Mouse (Mus musculus): ENCODE results near the gene Lrrc74b. TPM values are rescaled to one million over a fixed set of nuclear protein-coding genes. Genes with fewer than 3 reads are reported as not detected.
"Not testable (repeated sequence)": the region's sequence is repeated elsewhere in the genome, so short reads cannot be mapped to it uniquely, and the experiment has no call there.

Gene Lrrc74b
- total RNA-seq, 2 experiments from 2014 or later: 0.36 to 0.56 TPM

DNA sequence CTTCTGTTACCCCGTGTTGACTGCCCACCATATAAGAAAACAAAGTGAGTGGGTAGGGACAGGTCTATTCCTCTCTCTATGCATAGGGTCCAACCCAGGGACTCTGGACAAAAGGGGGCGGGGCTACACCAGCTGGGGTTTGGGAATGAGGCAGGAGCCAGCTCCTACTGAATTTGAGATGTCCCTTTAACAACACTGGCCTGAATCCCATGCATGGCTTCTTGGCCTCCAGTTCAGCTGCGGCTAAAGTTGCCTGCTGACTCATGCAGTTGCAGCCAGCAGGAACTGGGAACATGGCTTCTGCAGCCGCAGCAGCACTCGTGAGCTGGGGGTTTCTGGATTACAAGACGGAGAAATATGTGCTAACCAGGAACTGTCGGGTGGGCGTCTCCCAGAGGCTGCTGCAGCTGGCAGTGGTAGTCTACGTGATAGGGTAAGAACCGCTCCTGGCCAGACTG is 733 bp upstream of the Lrrc74b start, which contains the start of gene P2rx6:
P2rx6 (plus strand) TSS at position 135 of the 458 bp plus-strand sequence.
- Histone ChIP-seq H3K27ac (peak within 1 kb of the TSS; percentile 70), H3K4me3 (peak within 1 kb of the TSS; percentile 48)
- no peak for DNase-seq (ENCODE audit: low spot score in 2 of 2)
- no peak for TF ChIP-seq CTCF (conservative IDR thresholded peaks at IDR 0.05)

DNA sequence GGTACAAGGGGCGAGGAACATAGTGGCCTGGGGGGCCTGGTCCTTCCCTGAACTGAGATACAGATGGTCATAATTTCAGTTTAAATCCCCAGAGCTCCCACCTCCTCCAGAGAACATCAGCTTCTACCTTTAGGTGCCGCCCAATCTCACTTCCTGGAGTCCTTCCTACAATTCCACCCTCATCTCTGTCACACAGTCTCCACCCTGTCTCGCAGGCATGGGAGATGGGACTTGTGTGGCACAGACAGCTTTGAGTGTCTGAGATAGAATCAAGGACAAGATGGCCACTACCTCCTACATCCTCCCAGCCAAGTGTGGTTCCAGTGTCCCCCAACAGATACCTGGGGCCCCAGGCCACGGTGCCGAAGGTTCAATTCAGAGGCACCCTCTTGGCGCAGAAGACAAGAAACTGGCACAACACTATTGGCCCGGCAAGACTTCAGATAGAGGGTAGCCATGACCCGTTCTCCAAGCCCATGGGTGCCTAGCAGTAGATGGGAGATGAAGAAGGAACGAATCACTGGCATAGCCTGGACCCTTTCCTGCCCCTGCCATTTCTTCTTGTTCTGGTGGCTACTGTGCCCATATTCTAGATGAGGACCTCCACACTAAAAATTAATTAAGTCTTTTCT is 1.5 kb downstream of the Lrrc74b start:
- no peak for TF ChIP-seq CTCF (conservative IDR thresholded peaks at IDR 0.05)
- Histone ChIP-seq H3K4me3 (no peak overlapping the region), H3K27ac (no peak overlapping the region)
- DNase-seq (ENCODE audit: low spot score in 2 of 2): no peak

DNA sequence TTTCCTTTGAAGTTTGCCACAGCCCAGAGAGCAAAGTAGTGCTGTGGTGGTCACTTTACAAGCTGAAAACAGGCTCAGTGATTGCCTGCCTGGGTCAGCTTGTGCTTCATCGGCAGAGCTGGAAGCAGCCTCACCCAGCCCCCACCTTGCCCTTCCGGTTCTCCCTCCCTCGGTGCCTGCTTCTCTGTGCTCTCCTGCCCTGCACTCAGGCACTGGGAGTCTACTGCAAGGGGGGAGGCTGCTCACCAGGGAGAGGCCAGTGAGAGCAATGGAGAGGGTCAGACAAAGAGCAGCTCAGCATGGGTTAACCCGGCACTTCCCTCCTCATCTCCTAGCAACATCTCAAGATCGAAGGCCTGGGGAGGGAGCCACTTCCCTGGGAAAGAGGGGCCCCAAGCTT is 2.2 kb downstream of the Lrrc74b start:
- no peak for DNase-seq (ENCODE audit: low spot score in 2 of 2)
- H3K4me3 ChIP-seq: no peak overlapping the region
- TF ChIP-seq CTCF (conservative IDR thresholded peaks at IDR 0.05): no peak
- H3K27ac ChIP-seq: no peak overlapping the region

DNA sequence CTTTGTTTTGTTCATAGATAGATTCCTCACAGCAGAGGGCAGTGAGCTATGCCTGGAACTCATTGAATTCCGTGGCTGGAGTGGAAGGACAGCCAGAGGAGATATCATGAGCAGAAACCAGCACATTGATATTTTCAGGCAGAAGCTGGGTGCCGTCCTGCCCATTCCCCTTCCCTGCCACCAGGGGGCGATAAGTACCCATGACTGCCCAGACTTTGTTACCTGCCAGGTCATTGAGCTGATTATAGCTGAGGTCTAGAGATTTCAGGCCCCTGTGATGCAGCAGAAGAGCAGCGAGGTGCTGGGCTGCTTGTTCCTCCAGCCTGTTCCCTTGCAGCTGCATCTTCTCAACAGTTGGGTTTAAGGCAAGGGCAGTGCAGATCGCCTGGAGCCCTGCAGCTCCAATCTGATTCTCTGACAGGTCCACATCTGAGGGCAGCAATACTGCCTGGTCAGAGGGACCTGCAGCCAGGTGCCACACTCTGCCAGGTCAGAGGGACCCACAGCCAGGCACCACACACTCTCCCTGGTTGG is 3.0 kb downstream of the Lrrc74b start:
- no peak overlapping the region for H3K4me3 ChIP-seq
- no peak overlapping the region for H3K27ac ChIP-seq
- DNase-seq (ENCODE audit: low spot score in 2 of 2): peak; percentile 72 to 87

GRCm38 (mm10) chr16:17556907-17557306 is 4.1 kb downstream of the Lrrc74b start:
- no peak for TF ChIP-seq CTCF (conservative IDR thresholded peaks at IDR 0.05)
- DNase-seq (ENCODE audit: low spot score in 2 of 2): no peak
- Histone ChIP-seq H3K27ac (no peak overlapping the region), H3K4me3 (no peak overlapping the region)

More for the DNA sequence above, 3.0 kb downstream of the Lrrc74b start:
- TF ChIP-seq CTCF (conservative IDR thresholded peaks at IDR 0.05): peak; percentile 99

DNA sequence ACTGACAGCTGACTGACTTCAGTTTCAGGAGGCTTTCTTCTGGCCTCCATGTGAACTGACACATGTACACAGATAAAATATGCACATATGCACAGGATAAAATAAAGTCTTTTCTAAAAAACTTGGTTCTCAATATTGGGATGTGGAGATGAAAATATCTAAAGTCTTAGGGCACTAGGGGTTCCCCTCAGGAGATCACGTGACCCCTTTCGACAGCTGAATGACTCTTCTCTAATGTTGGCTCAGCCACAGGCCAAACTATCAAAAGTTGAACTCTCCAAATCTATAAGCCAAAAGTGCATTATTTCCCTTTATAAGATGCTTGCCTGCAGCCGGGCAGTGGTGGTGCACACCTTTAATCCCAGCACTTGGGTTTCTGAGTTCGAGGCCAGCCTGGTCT is 4.9 kb downstream of the Lrrc74b start:
- no peak overlapping the region for H3K4me3 ChIP-seq
- no peak for TF ChIP-seq CTCF (conservative IDR thresholded peaks at IDR 0.05)
- no peak for DNase-seq (ENCODE audit: low spot score in 2 of 2)
- H3K27ac ChIP-seq: no peak overlapping the region

DNA sequence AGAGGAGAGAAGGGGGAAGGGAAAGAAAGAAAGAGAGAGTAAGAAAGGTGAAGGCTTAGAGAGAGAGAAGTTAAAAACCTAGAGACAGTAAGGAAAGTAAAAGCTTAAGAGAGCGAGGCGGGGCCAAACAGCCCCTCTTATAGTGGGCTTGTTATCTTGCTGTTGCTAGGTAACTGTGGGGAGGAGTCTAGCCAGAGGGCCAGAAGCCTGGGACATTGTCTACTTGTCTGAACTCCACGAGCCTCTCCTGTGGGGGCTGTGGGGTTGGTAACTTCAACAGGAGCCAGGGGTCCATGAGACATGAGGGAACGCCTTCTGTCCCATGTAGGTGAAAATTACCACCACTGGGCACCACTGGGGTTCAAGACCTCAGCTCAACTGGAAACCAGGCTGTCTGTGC is 6.3 kb downstream of the Lrrc74b start:
- DNase-seq (ENCODE audit: low spot score in 2 of 2); H3K4me3 ChIP-seq; H3K27ac ChIP-seq: not testable (repeated sequence)

DNA sequence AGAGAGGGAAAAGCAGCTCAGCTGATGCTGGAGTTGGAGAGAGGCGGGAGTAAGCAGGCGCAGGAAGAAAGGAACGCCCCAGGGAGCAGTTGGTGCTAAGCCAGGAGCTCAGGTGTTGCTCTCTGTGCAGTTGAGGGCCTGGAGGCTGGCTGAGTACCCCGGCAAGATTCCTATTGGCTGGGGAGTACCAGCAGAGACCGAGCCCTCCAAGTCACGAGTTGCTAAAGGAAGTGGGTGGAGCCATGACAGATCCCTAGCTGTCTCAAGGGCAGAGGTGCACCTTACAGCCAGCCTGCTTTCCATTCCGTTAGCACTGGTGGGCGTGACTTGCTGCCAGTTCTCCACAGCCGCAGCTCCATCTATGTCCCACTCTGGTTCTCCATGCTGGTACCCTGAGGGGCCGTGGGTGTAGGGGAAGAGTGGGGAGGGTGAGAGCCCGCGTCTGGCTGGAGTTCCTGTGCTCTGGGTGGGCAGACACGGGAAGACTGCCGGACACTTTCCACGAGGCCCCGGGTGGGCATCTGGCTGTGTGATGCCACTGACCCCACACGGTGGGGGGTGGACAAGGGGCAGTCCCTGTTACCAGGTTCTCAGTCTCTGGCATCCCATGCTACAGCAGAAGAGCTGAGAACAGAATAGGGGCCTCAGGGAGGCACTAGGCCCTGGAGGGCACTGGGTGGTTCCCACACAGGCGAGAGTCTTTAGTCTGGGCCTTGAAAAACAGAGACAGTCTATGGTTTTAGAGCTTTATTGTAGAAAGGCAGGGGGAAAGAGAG is 6.9 kb downstream of the Lrrc74b start:
- DNase-seq (ENCODE audit: low spot score in 2 of 2): no peak
- TF ChIP-seq CTCF (conservative IDR thresholded peaks at IDR 0.05): no peak
- Histone ChIP-seq H3K4me3 (no peak overlapping the region), H3K27ac (no peak overlapping the region)

DNA sequence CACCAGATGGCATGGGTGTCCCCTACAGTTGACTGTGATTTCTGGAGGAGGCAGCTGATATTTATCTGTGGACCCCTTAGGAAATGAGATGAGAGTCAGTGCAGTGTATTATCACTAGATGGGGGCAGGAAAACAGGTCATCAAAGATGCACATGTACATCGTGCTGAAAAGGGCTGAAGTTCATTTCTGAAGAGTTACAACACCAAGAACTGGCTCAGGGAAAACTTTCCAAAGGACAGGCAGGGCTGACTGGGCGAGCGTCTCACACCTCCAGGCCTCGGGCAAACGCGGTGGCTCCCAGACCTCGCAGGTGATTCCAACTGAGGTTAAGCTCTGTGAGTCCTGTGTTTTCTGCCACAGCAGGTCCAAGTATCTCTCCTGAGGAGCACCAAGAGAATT is 8.2 kb downstream of the Lrrc74b start:
- Histone ChIP-seq H3K27ac (no peak overlapping the region), H3K4me3 (no peak overlapping the region)
- TF ChIP-seq CTCF (conservative IDR thresholded peaks at IDR 0.05): no peak
- DNase-seq (ENCODE audit: low spot score in 2 of 2): no peak

DNA sequence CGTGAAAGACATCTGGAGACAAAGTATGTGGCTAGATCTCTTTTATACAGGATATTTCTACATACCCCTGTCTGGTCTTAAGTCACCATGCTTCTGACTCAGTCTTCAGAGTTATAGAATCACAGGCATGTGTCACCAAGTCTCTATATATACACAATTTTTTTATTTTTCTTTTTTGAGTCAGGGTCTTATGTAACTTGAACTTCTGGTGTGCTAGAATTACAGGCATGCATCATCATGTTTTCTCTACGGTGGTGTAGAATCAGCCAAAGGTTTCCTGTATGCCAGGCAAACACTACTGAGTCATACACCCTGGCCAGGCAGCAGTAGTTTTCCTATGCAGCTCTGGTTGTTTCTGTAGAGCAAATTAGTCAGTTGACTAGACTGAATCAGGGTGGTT is 18.4 kb downstream of the Lrrc74b start:
- no peak for TF ChIP-seq CTCF (conservative IDR thresholded peaks at IDR 0.05)
- DNase-seq (ENCODE audit: low spot score in 2 of 2): no peak
- H3K27ac ChIP-seq: peak overlapping the region; percentile 36; the same call in 1 of the 2 replicates
- no peak overlapping the region for H3K4me3 ChIP-seq

GRCm38 (mm10) chr16:17536584-17536983 is 24.5 kb downstream of the Lrrc74b start:
- no peak for DNase-seq (ENCODE audit: low spot score in 2 of 2)
- Histone ChIP-seq H3K27ac (no peak overlapping the region), H3K4me3 (no peak overlapping the region)
- peak; percentile 63 for TF ChIP-seq CTCF (conservative IDR thresholded peaks at IDR 0.05)

DNA sequence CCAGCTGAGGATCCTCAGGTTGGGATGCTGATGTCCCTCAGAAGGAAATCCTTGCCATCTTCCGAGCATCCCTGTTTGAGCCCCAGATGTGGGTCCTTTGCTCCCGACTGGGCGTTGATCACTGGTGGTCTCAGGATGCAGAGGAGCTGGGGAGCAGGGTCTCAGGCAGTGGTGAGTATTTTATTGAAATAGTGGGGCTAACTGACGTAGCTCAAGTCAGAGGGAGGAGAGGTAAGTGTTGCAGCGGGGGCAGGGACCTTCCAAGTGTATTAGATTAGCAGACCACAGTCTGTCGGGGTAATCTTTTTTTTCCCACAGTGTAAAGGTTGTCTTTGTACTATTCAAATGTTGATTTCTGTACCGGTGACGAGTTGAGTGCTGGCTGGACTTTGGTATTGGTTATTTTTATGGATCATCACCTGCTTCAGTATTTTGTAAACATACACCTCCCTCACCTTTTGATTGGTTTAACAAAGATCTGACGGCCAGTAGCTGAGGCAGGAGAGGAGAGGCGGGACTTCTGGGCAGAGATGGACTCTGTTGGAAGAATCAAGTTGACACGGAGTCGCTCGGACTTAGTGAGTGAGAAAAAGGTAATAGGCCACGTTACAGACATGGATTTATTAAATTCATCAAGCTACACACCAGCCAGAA is 28.2 kb downstream of the Lrrc74b start:
- DNase-seq (ENCODE audit: low spot score in 2 of 2): no peak
- TF ChIP-seq CTCF (conservative IDR thresholded peaks at IDR 0.05): no peak
- Histone ChIP-seq H3K27ac (no peak overlapping the region), H3K4me3 (no peak overlapping the region)

DNA sequence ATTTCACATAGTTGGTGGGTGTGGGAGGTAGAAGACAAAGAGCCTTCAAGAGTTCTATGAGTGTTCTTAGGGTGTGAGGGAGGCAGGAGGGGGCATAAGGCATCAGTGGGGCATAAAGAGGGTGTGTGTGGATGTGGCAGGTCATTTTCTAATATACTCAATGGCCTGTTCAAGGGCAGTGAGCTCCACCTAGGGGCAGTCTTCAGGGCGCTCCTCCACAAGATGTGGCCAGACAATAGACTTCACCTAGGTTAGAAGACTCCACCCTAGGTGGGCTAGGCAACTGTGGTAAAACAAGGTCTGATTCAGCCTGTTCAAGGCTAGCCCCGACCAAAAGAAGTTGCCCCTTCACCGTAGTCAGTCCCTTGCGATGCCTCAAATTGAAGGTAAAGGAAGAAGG is 28.8 kb downstream of the Lrrc74b start:
- DNase-seq (ENCODE audit: low spot score in 2 of 2): no peak
- H3K4me3 ChIP-seq: no peak overlapping the region
- no peak overlapping the region for H3K27ac ChIP-seq
- peak; percentile 60 for TF ChIP-seq CTCF (conservative IDR thresholded peaks at IDR 0.05)
